Mouse (Mus musculus) left cerebral cortex, adult 11 months (tissue): ENCODE measurements around the gene 1500011B03Rik.
"Not testable (repeated sequence)": the region's sequence is repeated elsewhere in the genome, so short reads cannot be mapped to it uniquely, and the experiment has no call there.

Experiments
- DNase-seq: peaks from one replicate; pipeline ENCODE4 v3.0.0; 2022; ENCODE audit warnings: low spot score

The 1500011B03Rik gene

GRCm38 (mm10) chr5:114822796-114823688 is at the start of gene 1500011B03Rik:
TSS of gene 1500011B03Rik (minus strand) at chr5:114823468.
- DNase-seq: peak; percentile 50

GRCm38 (mm10) chr5:114865279-114865678 is 42.0 kb upstream of the 1500011B03Rik start:
- no peak for DNase-seq

GRCm38 (mm10) chr5:114864813-114865212 is 41.5 kb upstream of the 1500011B03Rik start:
- DNase-seq: no peak

GRCm38 (mm10) chr5:114861730-114862129 is 38.5 kb upstream of the 1500011B03Rik start:
- no peak for DNase-seq

GRCm38 (mm10) chr5:114859253-114859652 is 36.0 kb upstream of the 1500011B03Rik start:
- peak; percentile 55 for DNase-seq

- DNase-seq: no peak
These were observed 35.3 kb upstream of the 1500011B03Rik start, which contains the start of gene Gm9936 for GRCm38 (mm10) chr5:114858582-114858981. TSS of gene Gm9936 (minus strand) at chr5:114858682.

- not testable (repeated sequence) for DNase-seq
These were observed 30.1 kb upstream of the 1500011B03Rik start, which contains the start of gene 4930519G04Rik for GRCm38 (mm10) chr5:114853364-114853763. TSS of gene 4930519G04Rik (plus strand) at chr5:114853664.

- DNase-seq: no peak
These were observed 28.4 kb upstream of the 1500011B03Rik start for GRCm38 (mm10) chr5:114851565-114852236.

GRCm38 (mm10) chr5:114844371-114844770 is 21.1 kb upstream of the 1500011B03Rik start:
- not testable (repeated sequence) for DNase-seq

- no peak for DNase-seq
These were observed 19.4 kb upstream of the 1500011B03Rik start for GRCm38 (mm10) chr5:114842674-114843073.

GRCm38 (mm10) chr5:114842155-114842554 is 18.9 kb upstream of the 1500011B03Rik start:
- not testable (repeated sequence) for DNase-seq

- DNase-seq: not testable (repeated sequence)
These were observed 17.2 kb upstream of the 1500011B03Rik start for GRCm38 (mm10) chr5:114840481-114840880.

GRCm38 (mm10) chr5:114836886-114837285 is 13.6 kb upstream of the 1500011B03Rik start:
- no peak for DNase-seq

- no peak for DNase-seq
These were observed 6.5 kb upstream of the 1500011B03Rik start for GRCm38 (mm10) chr5:114829740-114830139.

- DNase-seq: no peak
These were observed 4.2 kb upstream of the 1500011B03Rik start for GRCm38 (mm10) chr5:114827427-114827826.

- no peak for DNase-seq
These were observed 2.9 kb upstream of the 1500011B03Rik start for GRCm38 (mm10) chr5:114825978-114826691.

GRCm38 (mm10) chr5:114824197-114824596 is 929 bp upstream of the 1500011B03Rik start:
- DNase-seq: no peak

- DNase-seq: no peak
These were observed 5.1 kb downstream of the 1500011B03Rik start for GRCm38 (mm10) chr5:114818124-114818523.

GRCm38 (mm10) chr5:114816599-114816998 is 6.7 kb downstream of the 1500011B03Rik start:
- no peak for DNase-seq

- peak; percentile 80 for DNase-seq
These were observed 9.6 kb downstream of the 1500011B03Rik start for GRCm38 (mm10) chr5:114813525-114814181.

GRCm38 (mm10) chr5:114809826-114810225 is 13.4 kb downstream of the 1500011B03Rik start:
- no peak for DNase-seq
